Mouse (Mus musculus) erythroblast, embryonic 14.5 days (primary cell): ENCODE data around the gene Prn.

Source experiments
- GATA1 ChIP-seq: IDR thresholded peaks from 2 replicates; pipeline ENCODE4 v1.6.1; 2012; ENCODE audit warnings: low read length, inconsistent platforms, mixed read lengths
- TAL1 ChIP-seq: IDR thresholded peaks from 3 replicates; pipeline ENCODE4 v1.6.1; 2012; ENCODE audit warnings: low read length, inconsistent platforms, mixed read lengths

GRCm38 (mm10) chr2:131902423-131902822 lies 7.3 kb upstream of the Prn start:
- TF ChIP-seq GATA1 (no peak), TAL1 (no peak)
